Mouse (Mus musculus) right cerebral cortex, postnatal 10 days (tissue): ENCODE data around the gene Cdk5rap3.

ENCODE experiments used
- DNase-seq, 2 experiments: peaks; one replicate each; pipeline ENCODE4 v3.0.0; 2021; ENCODE audit warnings: low spot score in 2 of 2

Gene Cdk5rap3

GRCm38 (mm10) chr11:96916044-96916884, at the start of gene Cdk5rap3:
TSS of gene Cdk5rap3 (minus strand) at chr11:96916496.
- DNase-seq: peak; percentile 99 to 100

- peak; percentile 88 to 93 for DNase-seq
These were observed 47.3 kb upstream of the Cdk5rap3 start for GRCm38 (mm10) chr11:96963580-96963979.

- DNase-seq: no peak
These were observed 40.9 kb upstream of the Cdk5rap3 start for GRCm38 (mm10) chr11:96957061-96957805.

- no peak for DNase-seq
These were observed 39.9 kb upstream of the Cdk5rap3 start for GRCm38 (mm10) chr11:96956009-96956724.

- DNase-seq: no peak
These were observed 38.8 kb upstream of the Cdk5rap3 start for GRCm38 (mm10) chr11:96955094-96955493.

- DNase-seq: no peak
These were observed 36.6 kb upstream of the Cdk5rap3 start for GRCm38 (mm10) chr11:96952896-96953295.

- no peak for DNase-seq
These were observed 36.1 kb upstream of the Cdk5rap3 start for GRCm38 (mm10) chr11:96952426-96952825.

GRCm38 (mm10) chr11:96950767-96951166, 34.5 kb upstream of the Cdk5rap3 start:
- DNase-seq: no peak

GRCm38 (mm10) chr11:96947849-96948248, 31.6 kb upstream of the Cdk5rap3 start:
- DNase-seq: no peak

- no peak for DNase-seq
These were observed 30.2 kb upstream of the Cdk5rap3 start for GRCm38 (mm10) chr11:96946498-96946897.

GRCm38 (mm10) chr11:96944844-96945580, 28.7 kb upstream of the Cdk5rap3 start:
- DNase-seq: no peak

GRCm38 (mm10) chr11:96943746-96944304, 27.5 kb upstream of the Cdk5rap3 start, which contains the start of gene Pnpo:
TSS of gene Pnpo (minus strand) at chr11:96943986.
- peak; percentile 95 to 98 for DNase-seq

- DNase-seq: no peak
These were observed 25.8 kb upstream of the Cdk5rap3 start for GRCm38 (mm10) chr11:96941989-96942590.

GRCm38 (mm10) chr11:96940578-96941465, 24.5 kb upstream of the Cdk5rap3 start:
- no peak for DNase-seq

GRCm38 (mm10) chr11:96938426-96938800, 22.1 kb upstream of the Cdk5rap3 start:
- no peak for DNase-seq

GRCm38 (mm10) chr11:96937549-96938425, 21.5 kb upstream of the Cdk5rap3 start:
- DNase-seq: no peak

- DNase-seq: no peak
These were observed 19.8 kb upstream of the Cdk5rap3 start for GRCm38 (mm10) chr11:96935872-96936650.

- peak; percentile 66 to 77 for DNase-seq
These were observed 18.6 kb upstream of the Cdk5rap3 start for GRCm38 (mm10) chr11:96934921-96935356.
